Mouse (Mus musculus) CH12.LX (cell line): ENCODE results near the gene Map2k7. TPM values are rescaled to one million over a fixed set of nuclear protein-coding genes. Genes with fewer than 3 reads are reported as not detected.

Experiments
- DNase-seq: peaks from one replicate; pipeline ENCODE4 v3.0.0-alpha.2; 2013; ENCODE audit errors: extremely low read depth
- H3K27ac ChIP-seq: 2 replicates; pipeline ENCODE4 v1.5.1; 2012; ENCODE audit warnings: low read depth, mild to moderate bottlenecking, control low read depth, moderate library complexity; ENCODE audit not compliant: insufficient read depth
- H3K27me3 ChIP-seq: replicated peaks from 2 replicates; pipeline ENCODE3; 2012; ENCODE audit warnings: inconsistent platforms
- H3K36me3 ChIP-seq, 2 experiments: replicated peaks in 1 of 2; 2 replicates each; pipeline versions ENCODE3 to v1.6.1; 2012; ENCODE audit warnings: inconsistent platforms in 1 of 2, low read length in 1 of 2, mild to moderate bottlenecking in 1 of 2, mixed read lengths in 1 of 2, moderate library complexity in 1 of 2; ENCODE audit not compliant: control insufficient read depth in 1 of 2, insufficient read depth in 1 of 2
- H3K4me1 ChIP-seq, 2 experiments: 2 replicates each; pipeline ENCODE4 v1.6.1; 2012; ENCODE audit warnings: inconsistent platforms in 1 of 2, moderate library complexity in 1 of 2; ENCODE audit not compliant: insufficient read depth in 2 of 2, control insufficient read depth in 1 of 2
- H3K4me2 ChIP-seq: 2 replicates; pipeline ENCODE4 v1.6.1; 2012; ENCODE audit warnings: low read depth, mild to moderate bottlenecking, control low read depth; ENCODE audit not compliant: poor library complexity, insufficient read depth, severe bottlenecking
- H3K4me3 ChIP-seq, 3 experiments: fragments of 150-350 bp in 1 of 3; sonication (generic) in 1 of 3; replicated peaks in 1 of 3; 2 replicates each; pipeline versions ENCODE3 to v1.5.1; 2011 to 2012; ENCODE audit warnings: low read depth in 2 of 3, low read length in 2 of 3, mild to moderate bottlenecking in 2 of 3, moderate library complexity in 2 of 3, control low read depth in 1 of 3, improper control_type of control experiment in 1 of 3, inconsistent platforms in 1 of 3, mixed read lengths in 1 of 3; ENCODE audit not compliant: poor library complexity in 1 of 3
- H3K79me2 ChIP-seq: replicated peaks from 2 replicates; pipeline ENCODE4 v1.6.1; 2012; ENCODE audit warnings: mild to moderate bottlenecking, moderate library complexity; ENCODE audit not compliant: control insufficient read depth, poor library complexity, insufficient read depth, severe bottlenecking; ENCODE audit errors: extremely low read depth
- H3K9ac ChIP-seq: 2 replicates; pipeline ENCODE4 v1.6.1; 2012; ENCODE audit warnings: low read depth, mild to moderate bottlenecking, control low read depth, moderate library complexity; ENCODE audit not compliant: insufficient read depth
- H3K9me3 ChIP-seq: replicated peaks from 2 replicates; pipeline ENCODE3; 2012; ENCODE audit warnings: low read length, inconsistent platforms, mixed read lengths
- BHLHE40 ChIP-seq: IDR thresholded peaks from 2 replicates; pipeline ENCODE4 v1.6.1; 2011; ENCODE audit warnings: mild to moderate bottlenecking, low read depth, low read length, improper control_type of control experiment
- CHD1 ChIP-seq: IDR thresholded peaks from 2 replicates; pipeline ENCODE4 v1.6.1; 2012; ENCODE audit warnings: low read depth, low read length, improper control_type of control experiment, inconsistent platforms
- CHD2 ChIP-seq: IDR thresholded peaks from 2 replicates; pipeline ENCODE4 v1.6.1; 2011; ENCODE audit warnings: low read length, improper control_type of control experiment
- CTCF ChIP-seq, 2 experiments: IDR thresholded peaks in 1 of 2; conservative IDR thresholded peaks in 1 of 2; 2 replicates each; pipeline ENCODE4 v1.5.1; 2011 to 2012; ENCODE audit warnings: low read depth in 2 of 2, low read length in 2 of 2, improper control_type of control experiment in 1 of 2, inconsistent platforms in 1 of 2, mild to moderate bottlenecking in 1 of 2, moderate library complexity in 1 of 2
- E2F4 ChIP-seq: IDR thresholded peaks from 2 replicates; pipeline ENCODE4 v1.6.1; 2011; ENCODE audit warnings: low read depth, low read length, improper control_type of control experiment; ENCODE audit not compliant: insufficient replicate concordance
- ELF1 ChIP-seq: IDR thresholded peaks from 2 replicates; pipeline ENCODE4 v1.6.1; 2014; ENCODE audit warnings: low read depth, mild to moderate bottlenecking, inconsistent platforms, low read length, improper control_type of control experiment
- EP300 ChIP-seq: IDR thresholded peaks from 2 replicates; pipeline ENCODE4 v1.6.1; 2011; ENCODE audit warnings: low read length, improper control_type of control experiment
- ETS1 ChIP-seq: conservative IDR thresholded peaks from 2 replicates; pipeline ENCODE4 v1.6.1; 2012; ENCODE audit warnings: low read depth, mild to moderate bottlenecking, inconsistent platforms, low read length, improper control_type of control experiment, moderate library complexity
- GABPA ChIP-seq: IDR thresholded peaks from 2 replicates; pipeline ENCODE4 v1.6.1; 2012; ENCODE audit warnings: low read depth, low read length, improper control_type of control experiment, inconsistent platforms; ENCODE audit not compliant: insufficient replicate concordance
- HCFC1 ChIP-seq: IDR thresholded peaks from 2 replicates; pipeline ENCODE4 v1.6.1; 2012; ENCODE audit warnings: low read depth, mild to moderate bottlenecking, inconsistent platforms, low read length, improper control_type of control experiment
- IRF4 ChIP-seq: IDR thresholded peaks from 2 replicates; pipeline ENCODE4 v1.6.1; 2014; ENCODE audit warnings: low read depth, mild to moderate bottlenecking, inconsistent platforms, low read length, improper control_type of control experiment
- JUN ChIP-seq: IDR thresholded peaks from 2 replicates; pipeline ENCODE4 v1.6.1; 2011; ENCODE audit warnings: low read depth, mild to moderate bottlenecking, low read length, improper control_type of control experiment, moderate library complexity; ENCODE audit not compliant: insufficient read depth
- JUND ChIP-seq: conservative IDR thresholded peaks from 2 replicates; pipeline ENCODE4 v1.6.1; 2011; ENCODE audit warnings: low read depth, low read length, improper control_type of control experiment
- KAT2A ChIP-seq: IDR thresholded peaks from 2 replicates; pipeline ENCODE4 v1.6.1; 2012; ENCODE audit warnings: low read length, improper control_type of control experiment, inconsistent platforms; ENCODE audit not compliant: insufficient replicate concordance
- MAFK ChIP-seq: IDR thresholded peaks from 2 replicates; pipeline ENCODE4 v1.6.1; 2011; ENCODE audit warnings: low read length, improper control_type of control experiment; ENCODE audit not compliant: insufficient replicate concordance
- MAX ChIP-seq: IDR thresholded peaks from 2 replicates; pipeline ENCODE4 v1.6.1; 2011; ENCODE audit warnings: low read length, improper control_type of control experiment
- MAZ ChIP-seq: IDR thresholded peaks from 2 replicates; pipeline ENCODE4 v1.6.1; 2012; ENCODE audit warnings: low read depth, mild to moderate bottlenecking, inconsistent platforms, low read length, improper control_type of control experiment, moderate library complexity
- MEF2A ChIP-seq: IDR thresholded peaks from 2 replicates; pipeline ENCODE4 v1.6.1; 2014; ENCODE audit warnings: low read depth, mild to moderate bottlenecking, inconsistent platforms, low read length, improper control_type of control experiment, borderline replicate concordance
- MXI1 ChIP-seq: IDR thresholded peaks from 2 replicates; pipeline ENCODE4 v1.6.1; 2011; ENCODE audit warnings: mild to moderate bottlenecking, low read depth, low read length, improper control_type of control experiment
- MYC ChIP-seq: IDR thresholded peaks from 2 replicates; pipeline ENCODE4 v1.6.1; 2011; ENCODE audit warnings: low read depth, mild to moderate bottlenecking, improper control_type of control experiment, low read length
- NELFE ChIP-seq: IDR thresholded peaks from 2 replicates; pipeline ENCODE4 v1.6.1; 2011; ENCODE audit warnings: low read depth, low read length, improper control_type of control experiment
- NRF1 ChIP-seq: IDR thresholded peaks from 2 replicates; pipeline ENCODE4 v1.6.1; 2014; ENCODE audit warnings: low read depth, mild to moderate bottlenecking, inconsistent platforms, low read length, improper control_type of control experiment, moderate library complexity
- PAX5 ChIP-seq: IDR thresholded peaks from 2 replicates; pipeline ENCODE4 v1.6.1; 2012; ENCODE audit warnings: low read length, inconsistent platforms, mixed read lengths
- POLR2A ChIP-seq: IDR thresholded peaks from 2 replicates; pipeline ENCODE4 v1.6.1; 2011; ENCODE audit warnings: low read depth, mild to moderate bottlenecking, improper control_type of control experiment, low read length
- POLR2AphosphoS2 ChIP-seq: IDR thresholded peaks from 2 replicates; pipeline ENCODE4 v1.6.1; 2011; ENCODE audit warnings: low read depth, low read length, improper control_type of control experiment
- RAD21 ChIP-seq: IDR thresholded peaks from 2 replicates; pipeline ENCODE4 v1.6.1; 2011; ENCODE audit warnings: low read depth, mild to moderate bottlenecking, low read length, improper control_type of control experiment, moderate library complexity
- RCOR1 ChIP-seq: conservative IDR thresholded peaks from 2 replicates; pipeline ENCODE4 v1.6.1; 2012; ENCODE audit warnings: low read depth, mild to moderate bottlenecking, inconsistent platforms, low read length, improper control_type of control experiment
- SIN3A ChIP-seq: IDR thresholded peaks from 2 replicates; pipeline ENCODE4 v1.6.1; 2012; ENCODE audit warnings: low read length, improper control_type of control experiment, inconsistent platforms
- SMC3 ChIP-seq: IDR thresholded peaks from 2 replicates; pipeline ENCODE4 v1.6.1; 2011; ENCODE audit warnings: low read depth, low read length, improper control_type of control experiment
- TBP ChIP-seq: conservative IDR thresholded peaks from 2 replicates; pipeline ENCODE4 v1.6.1; 2011; ENCODE audit warnings: low read depth, low read length, improper control_type of control experiment
- TCF12 ChIP-seq: IDR thresholded peaks from 2 replicates; pipeline ENCODE4 v1.6.1; 2014; ENCODE audit warnings: low read depth, mild to moderate bottlenecking, inconsistent platforms, low read length, improper control_type of control experiment
- UBTF ChIP-seq: IDR thresholded peaks from 2 replicates; pipeline ENCODE4 v1.6.1; 2012; ENCODE audit warnings: low read depth, mild to moderate bottlenecking, inconsistent platforms, low read length, improper control_type of control experiment, moderate library complexity
- USF1 ChIP-seq: IDR thresholded peaks from 2 replicates; pipeline ENCODE4 v1.6.1; 2014; ENCODE audit warnings: low read depth, mild to moderate bottlenecking, inconsistent platforms, low read length, improper control_type of control experiment
- USF2 ChIP-seq: conservative IDR thresholded peaks from 2 replicates; pipeline ENCODE4 v1.6.1; 2011; ENCODE audit warnings: low read depth, low read length, improper control_type of control experiment
- ZC3H11A ChIP-seq: IDR thresholded peaks from 2 replicates; pipeline ENCODE4 v1.6.1; 2012; ENCODE audit warnings: low read depth, mild to moderate bottlenecking, inconsistent platforms, low read length, improper control_type of control experiment
- ZKSCAN1 ChIP-seq: IDR thresholded peaks from 2 replicates; pipeline ENCODE4 v1.6.1; 2012; ENCODE audit warnings: low read depth, inconsistent platforms, low read length, improper control_type of control experiment, borderline replicate concordance
- ZMIZ1 ChIP-seq: IDR thresholded peaks from 2 replicates; pipeline ENCODE4 v1.6.1; 2012; ENCODE audit warnings: low read depth, mild to moderate bottlenecking, inconsistent platforms, low read length, improper control_type of control experiment
- ZNF384 ChIP-seq: IDR thresholded peaks from 2 replicates; pipeline ENCODE4 v1.6.1; 2012; ENCODE audit warnings: low read depth, low read length, improper control_type of control experiment, inconsistent platforms
- dilution Hi-C: fragments of 300-500 bp; cut with MboI; formaldehyde crosslinking; loops from 2 replicates; pipeline ENCODE4 v1.14.3; 2020; ENCODE audit warnings: low sequenced_read_pairs; ENCODE audit not compliant: extremely low pct_unique_long_range_greater_than_20kb, extremely low pct_ligation_motif_present
- in situ Hi-C: fragments of 300-500 bp; cut with MboI; formaldehyde crosslinking; loops from 3 replicates; pipeline ENCODE4 v1.14.3; 2019; ENCODE audit warnings: low sequenced_read_pairs, low pct_ligation_motif_present, low pct_unique_long_range_greater_than_20kb, mixed read lengths
- polyA plus RNA-seq: library from polyadenylated mRNA; unstranded; fragments of >175 nt; gene quantifications from 2 replicates; pipeline ENCODE4 v1.2.1, GENCODE M21; 2012; ENCODE audit warnings: low read depth; ENCODE audit not compliant: insufficient read length
- total RNA-seq, 2 experiments: library from RNA; depleted of rRNA; stranded (reverse); fragments of 300-350 nt in 1 of 2; fragments of >200 nt in 1 of 2; gene quantifications; 2 replicates each; pipeline ENCODE4 v1.2.3; 2012 to 2014

Map2k7 gene
- total and polyA plus RNA-seq, 3 experiments, result 11.8 to 74.0 (median 18.1) TPM

- in situ Hi-C loops (loop anchor here (10.0 kb wide), 1 partner anchor 64 kb away; no protein-coding TSS in a partner anchor), dilution Hi-C loops (no loop called here)
- TF ChIP-seq JUN (no peak), NELFE (0 out of 2 replicates have a peak, but pooled peaks have one; percentile 46), ELF1 (0 out of 2 replicates have a peak, but pooled peaks have one; percentile 13), E2F4 (no peak), KAT2A (no peak), RCOR1 (no peak), TCF12 (0 out of 2 replicates have a peak, but pooled peaks have one; percentile 29), MEF2A (0 out of 2 replicates have a peak, but pooled peaks have one; percentile 32), ETS1 (no peak), GABPA (no peak), JUND (no peak), MXI1 (0 out of 2 replicates have a peak, but pooled peaks have one; percentile 37), ZC3H11A (no peak), ZNF384 (no peak), SMC3 (peak; percentile 70), NRF1 (peak; percentile 43; the same call in 1 of the 2 replicates), CTCF (conservative IDR thresholded peaks at IDR 0.05 in 1 of 2, IDR thresholded peaks at IDR 0.05 in 1 of 2; ENCODE audit: low read depth in 2 of 2, low read length in 2 of 2) (peak; percentile 33 to 79; a peak in 3 of 4 replicates), USF2 (no peak), ZMIZ1 (no peak), MYC (no peak), EP300 (no peak), HCFC1 (no peak), TBP (no peak), CHD1 (no peak), POLR2A (no peak), BHLHE40 (0 out of 2 replicates have a peak, but pooled peaks have one; percentile 25), MAFK (no peak), PAX5 (no peak), ZKSCAN1 (no peak), MAZ (peak; percentile 55; the same call in 1 of the 2 replicates), CHD2 (peak; percentile 72), IRF4 (peak; percentile 44; the same call in 1 of the 2 replicates), USF1 (no peak), MAX (no peak), SIN3A (peak; percentile 48; the same call in 1 of the 2 replicates), RAD21 (peak; percentile 37), POLR2AphosphoS2 (no peak), UBTF (no peak)
- Histone ChIP-seq H3K4me1 (peaks cover 10 to 14% of the 10 kb centered on the region in 2 experiments), H3K4me2 (no peak overlapping the region), H3K9me3 (no peaks in the 10 kb centered on the region), H3K4me3 (no peak overlapping the region), H3K27me3 (no peaks in the 10 kb centered on the region), H3K36me3 (peaks cover 49 to 71% of the 10 kb centered on the region in 2 experiments), H3K27ac (no peak overlapping the region), H3K9ac (no peak overlapping the region), H3K79me2 (no peaks in the 10 kb centered on the region)
- peak; percentile 80 for DNase-seq
These were observed 11.9 kb downstream of the Map2k7 start for GRCm38 (mm10) chr8:4250306-4250970.
